Mouse (Mus musculus): ENCODE data around the gene Rrp1b.
"Not testable (repeated sequence)": the region's sequence is repeated elsewhere in the genome, so short reads cannot be mapped to it uniquely, and the experiment has no call there.

Rrp1b gene

DNA sequence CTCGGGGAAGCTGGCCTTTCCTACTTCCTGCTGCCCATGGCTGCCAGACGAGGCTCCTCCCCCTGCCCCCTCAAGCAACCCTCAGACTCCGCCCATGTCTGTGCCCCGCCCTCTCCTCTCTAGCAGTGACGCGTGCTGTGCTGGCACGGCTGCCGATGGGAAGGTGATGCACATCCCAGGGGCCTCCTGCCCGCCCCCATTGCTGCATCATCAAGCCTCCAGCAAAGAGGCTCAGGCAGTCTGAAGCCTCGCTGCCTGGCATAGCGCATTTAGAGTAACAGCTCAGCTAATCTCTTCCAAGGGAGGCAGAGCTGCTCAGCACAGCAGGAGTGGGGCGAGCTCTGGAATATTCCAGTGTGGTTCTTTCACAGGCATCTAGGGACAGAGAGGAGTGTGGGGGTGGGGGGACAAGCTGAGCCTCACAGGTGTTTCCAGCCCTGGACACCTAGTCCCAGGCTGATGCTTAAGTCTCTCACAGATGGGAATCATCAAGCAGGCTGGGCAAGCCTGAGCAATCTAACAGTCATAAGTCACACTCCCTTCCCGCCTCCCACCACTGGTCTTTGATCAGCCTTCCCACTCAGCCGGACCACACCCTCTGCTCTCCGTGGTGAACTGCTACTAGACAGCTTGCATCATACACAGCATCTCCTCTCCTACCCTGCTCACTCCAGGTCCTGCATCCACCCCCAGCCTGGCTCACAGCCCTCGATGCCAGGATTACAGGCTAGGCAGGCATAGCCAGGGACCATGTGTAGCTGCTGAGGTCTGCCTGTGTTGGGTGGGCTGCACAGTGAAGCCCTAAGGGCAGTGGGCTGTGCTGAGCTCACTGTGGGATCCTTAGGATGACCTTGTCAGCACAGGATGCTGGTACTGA, 55.7 kb downstream of the Rrp1b start:
- peak; percentile 28 for DNase-seq

DNA sequence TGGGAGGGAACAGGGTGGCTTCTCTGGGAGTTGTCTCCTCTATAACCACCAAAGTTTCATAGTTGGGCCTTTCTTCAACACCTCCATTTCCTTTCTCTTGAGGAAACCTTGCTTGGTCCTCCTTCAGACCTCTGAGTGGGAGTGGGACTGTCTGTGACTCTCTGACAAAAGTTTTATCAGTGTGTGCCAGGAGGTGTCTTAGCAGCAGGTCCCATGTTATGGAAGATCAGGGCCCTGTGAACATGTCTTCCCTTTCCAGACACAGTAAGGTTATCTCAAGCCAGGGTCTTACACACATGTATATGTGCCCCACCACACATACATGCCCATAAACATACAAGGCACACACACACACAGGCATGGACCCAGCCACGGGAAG, 56.3 kb downstream of the Rrp1b start:
- DNase-seq, result no peak

DNA sequence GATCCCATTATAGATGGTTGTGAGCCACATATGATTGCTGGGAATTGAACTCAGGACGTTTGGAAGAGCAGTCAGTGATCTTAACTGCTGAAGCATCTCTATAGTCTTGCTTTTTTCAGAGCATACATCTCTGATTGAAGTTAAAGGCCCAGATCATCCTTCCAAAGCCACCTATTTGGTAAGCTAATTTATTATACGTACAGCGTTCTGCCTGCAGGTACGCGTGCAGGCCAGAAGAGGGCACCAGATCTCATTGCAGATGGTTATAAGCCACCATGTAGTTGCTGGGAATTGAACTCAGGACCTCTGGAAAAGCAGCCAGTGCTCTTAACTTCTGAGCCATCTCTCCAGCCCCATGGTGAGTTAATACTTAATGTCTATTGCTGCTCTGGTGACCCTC, 57.0 kb downstream of the Rrp1b start:
- no peak for DNase-seq

DNA sequence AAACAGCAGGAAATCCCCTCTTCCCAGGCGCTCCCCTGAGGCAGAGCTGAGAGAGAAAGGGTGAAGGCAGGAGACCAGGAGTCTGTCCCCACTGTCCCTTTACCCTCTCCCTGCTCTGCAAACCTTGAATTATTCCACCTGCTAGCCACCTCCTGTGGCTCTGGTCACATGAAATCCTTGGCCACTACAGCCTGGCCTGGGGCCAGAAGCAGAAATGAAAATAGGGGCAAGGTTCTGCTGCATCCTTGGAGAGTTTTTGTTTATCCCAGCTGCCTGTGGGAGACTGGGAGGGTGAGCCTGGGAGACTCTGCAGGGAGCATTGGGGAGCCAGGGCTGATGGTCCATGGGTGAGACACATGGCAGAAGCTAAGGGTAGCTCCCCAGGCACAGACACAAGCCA, 61.8 kb downstream of the Rrp1b start:
- no peak for DNase-seq

DNA sequence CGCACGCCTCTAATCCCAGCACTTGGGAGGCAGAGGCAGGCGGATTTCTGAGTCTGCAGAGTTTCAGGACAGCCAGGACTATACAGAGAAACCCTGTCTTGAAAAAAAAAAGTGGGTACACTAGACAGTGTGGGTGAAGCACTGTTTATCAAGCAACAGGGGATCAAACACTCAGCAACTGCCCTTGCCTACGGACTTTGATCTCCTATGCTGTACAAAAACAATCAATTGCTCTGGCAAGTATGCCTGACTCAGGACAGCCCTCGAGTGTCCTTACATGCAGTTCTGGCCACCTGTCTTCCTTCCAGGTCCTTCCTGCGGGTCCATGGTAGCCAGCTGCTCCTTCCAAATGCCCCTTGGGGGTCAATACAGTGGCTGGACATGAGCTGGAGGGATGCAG, 63.0 kb downstream of the Rrp1b start:
- DNase-seq, result not testable (repeated sequence)

DNA sequence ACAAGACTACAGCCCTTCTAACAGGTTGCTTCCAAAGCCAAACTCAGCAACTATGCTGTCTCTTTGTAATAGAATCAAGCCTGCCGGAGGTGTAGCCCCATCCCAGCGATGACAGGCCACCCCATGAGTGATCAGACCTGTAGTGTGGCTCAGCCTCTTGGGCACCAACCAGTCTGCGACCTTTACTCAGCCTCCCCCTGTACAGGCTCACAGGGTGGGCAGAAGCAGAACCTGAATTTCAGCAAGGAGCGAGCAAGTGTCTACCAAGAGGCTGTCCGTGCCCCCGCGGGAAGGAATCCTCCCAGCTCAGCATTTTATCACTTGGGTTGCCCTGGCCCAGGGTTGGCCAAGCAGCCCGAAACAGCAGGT, 63.7 kb downstream of the Rrp1b start:
- DNase-seq, result no peak

DNA sequence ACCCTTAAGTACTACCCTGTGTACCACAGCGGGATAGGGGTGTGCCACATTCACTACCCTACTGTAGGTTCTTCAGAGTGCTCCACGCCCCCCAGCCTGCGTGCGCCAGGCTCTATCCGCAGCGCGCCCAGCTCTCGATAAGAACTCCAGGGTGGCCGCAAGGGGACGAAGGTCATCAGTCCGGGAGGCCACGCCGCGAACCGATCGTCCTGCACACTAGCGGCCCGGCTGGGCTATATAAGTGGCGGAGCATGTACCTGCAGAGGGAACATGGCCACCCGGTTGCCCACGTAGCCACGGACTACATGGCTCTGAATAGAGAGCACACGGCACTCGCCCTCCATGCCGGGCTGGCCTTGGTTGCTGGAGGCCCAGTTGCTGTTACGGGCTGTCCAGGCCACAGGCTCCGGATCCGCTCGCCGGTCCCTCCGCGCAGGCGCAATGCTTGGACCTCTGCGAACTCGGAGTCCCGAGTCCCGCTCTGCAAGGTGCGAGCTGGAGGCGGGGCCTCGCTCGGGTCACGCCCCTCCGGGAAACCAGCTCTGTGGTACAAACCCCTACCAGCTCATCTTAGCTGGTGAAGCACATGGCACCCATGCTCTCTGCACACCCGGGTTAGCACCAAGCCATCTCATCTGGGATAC, 64.2 kb downstream of the Rrp1b start:
- peak; percentile 59 for DNase-seq

DNA sequence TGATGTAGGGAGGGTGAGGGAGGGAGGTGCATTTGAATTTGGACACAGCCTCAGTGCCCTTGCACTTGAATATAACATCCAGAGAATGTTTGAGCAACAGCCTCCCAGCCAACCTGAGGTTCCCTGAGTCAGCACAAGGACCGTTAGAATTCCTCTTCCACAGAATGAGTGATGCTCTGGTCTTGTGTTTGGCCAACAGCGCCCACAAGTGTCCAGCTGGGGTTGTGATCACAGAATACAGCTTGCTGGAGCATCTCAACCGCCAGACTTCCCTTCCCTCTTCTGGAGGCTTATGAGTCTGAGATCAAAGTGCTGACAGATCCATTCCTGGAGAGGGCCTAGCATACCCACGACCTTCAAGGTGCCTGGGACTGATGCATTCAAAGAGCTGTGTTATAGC, 67.2 kb downstream of the Rrp1b start:
- no peak for DNase-seq

DNA sequence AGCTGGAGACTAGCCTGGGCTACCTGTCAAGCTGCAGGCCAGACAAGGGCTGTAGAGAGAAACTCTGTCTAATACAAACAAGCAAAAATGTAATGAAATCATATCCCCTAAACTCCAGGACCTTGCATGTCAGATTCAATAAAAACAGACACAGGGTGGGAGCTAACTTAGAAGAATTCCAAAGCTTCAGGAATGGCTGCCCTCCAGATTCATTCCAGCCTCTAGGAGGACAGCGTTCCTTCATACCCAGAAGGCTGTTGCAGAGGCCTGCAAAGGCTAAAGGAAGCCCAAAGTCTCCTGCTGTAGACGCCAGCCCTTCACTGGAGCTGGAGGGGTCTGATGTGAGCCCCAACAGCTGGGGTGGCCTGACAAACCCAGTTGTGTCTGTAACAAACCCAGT, 70.5 kb downstream of the Rrp1b start:
- DNase-seq, result no peak

DNA sequence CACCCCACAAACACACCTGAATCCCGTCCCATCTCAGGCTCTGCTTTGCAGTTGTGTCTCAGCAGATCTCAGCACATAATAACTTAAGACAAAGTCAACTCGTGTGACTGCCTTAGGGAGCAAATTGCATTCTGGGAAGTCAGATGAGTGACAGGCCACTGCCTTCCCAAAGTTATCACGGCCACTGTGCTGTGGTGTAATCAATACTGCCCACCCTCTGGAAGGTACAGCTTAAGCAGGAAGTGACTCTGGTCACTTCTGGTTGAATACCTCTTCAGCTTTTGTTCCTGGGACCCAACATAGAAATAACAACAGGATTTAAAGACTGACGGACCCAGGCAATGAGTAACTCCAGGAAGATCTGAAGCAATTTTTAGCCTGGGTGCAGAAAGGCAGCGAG, 72.0 kb downstream of the Rrp1b start:
- DNase-seq, result no peak

DNA sequence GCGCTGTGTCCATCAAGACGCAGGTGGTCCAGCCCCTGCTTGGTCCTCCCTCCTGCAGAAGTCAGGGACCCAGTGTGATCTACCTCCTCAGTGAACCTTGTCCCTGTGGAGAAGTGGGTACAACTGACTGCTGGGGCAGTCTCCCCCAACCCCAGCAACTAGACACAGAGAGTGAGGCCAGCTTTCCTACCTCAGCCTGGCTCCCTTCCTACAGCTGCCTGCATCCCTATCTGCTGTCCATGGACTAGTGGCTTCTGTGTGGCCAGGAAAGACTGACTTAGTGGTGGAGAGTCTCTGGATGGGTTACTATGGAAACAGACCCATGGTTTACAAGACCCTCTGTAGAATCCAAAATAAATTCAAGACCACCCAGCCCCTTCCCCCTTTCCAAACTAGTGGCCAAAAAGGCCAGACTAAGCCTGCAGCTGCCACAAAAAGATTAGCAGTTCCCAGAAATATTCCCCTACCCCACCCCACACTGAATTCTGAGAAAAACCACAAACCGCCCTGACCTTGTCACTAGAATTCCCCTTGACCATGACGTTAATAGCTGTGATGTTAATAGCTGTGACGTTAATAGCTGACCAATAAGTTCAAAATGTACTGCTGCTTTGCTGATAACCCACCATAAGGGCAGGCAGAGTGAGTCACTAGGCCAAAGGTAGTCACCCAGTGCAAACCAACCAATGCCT, 72.6 kb downstream of the Rrp1b start:
- DNase-seq, result not testable (repeated sequence)

DNA sequence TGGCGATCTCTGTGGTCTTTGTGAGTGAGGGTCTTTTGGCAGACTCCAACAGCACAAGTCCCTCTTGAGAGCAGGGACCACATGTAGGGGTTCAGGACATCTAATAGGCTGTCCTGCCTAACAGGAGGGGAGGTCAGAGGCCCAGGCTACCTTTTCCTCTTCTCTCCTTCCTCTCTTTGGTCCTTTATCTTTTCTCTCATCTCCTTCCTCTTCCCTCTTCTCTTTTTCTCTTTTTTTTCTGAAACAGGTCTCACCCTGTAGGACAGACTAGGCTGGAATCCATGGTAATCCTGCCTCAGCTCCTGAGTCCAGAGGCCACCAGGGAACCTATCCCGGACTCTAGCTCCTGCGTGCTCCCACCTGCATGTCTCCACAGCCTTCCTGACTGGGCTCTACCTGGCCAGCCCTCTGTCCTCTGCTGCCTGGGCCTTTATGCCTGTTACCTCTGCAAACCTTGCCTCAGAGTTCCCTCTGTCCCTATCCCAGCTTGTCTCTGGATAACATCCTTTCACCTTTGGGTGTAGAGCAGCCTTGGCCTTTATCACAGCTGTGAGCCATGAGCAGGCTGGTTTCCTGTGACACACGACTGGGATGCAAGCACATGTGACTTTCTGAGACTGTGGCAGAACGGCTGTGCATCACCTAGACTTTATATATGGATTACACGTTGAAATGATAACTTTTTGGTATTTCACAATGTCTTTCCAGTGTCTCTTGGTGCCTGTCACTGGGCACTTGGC, 73.5 kb downstream of the Rrp1b start:
- DNase-seq, result no peak

DNA sequence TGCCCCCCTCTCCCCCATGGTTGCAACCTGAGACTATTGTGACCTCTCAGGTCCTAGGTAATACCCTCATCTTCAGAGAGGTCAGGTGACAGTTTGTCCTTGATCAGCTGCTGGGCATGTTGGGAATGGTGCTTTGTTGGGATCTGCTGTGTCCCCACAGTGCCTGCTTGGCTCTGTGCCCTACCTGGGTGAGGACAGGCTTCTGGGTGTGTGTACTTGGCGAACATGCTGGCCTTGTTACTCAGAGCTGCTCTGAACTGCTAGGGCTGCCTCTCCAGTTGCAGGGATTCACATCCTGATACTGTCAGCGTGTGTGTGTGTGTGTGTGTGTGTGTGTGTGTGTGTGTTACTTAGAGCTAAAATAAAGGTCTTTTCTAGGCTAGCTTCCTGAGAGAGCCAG, 74.5 kb downstream of the Rrp1b start:
- no peak for DNase-seq

DNA sequence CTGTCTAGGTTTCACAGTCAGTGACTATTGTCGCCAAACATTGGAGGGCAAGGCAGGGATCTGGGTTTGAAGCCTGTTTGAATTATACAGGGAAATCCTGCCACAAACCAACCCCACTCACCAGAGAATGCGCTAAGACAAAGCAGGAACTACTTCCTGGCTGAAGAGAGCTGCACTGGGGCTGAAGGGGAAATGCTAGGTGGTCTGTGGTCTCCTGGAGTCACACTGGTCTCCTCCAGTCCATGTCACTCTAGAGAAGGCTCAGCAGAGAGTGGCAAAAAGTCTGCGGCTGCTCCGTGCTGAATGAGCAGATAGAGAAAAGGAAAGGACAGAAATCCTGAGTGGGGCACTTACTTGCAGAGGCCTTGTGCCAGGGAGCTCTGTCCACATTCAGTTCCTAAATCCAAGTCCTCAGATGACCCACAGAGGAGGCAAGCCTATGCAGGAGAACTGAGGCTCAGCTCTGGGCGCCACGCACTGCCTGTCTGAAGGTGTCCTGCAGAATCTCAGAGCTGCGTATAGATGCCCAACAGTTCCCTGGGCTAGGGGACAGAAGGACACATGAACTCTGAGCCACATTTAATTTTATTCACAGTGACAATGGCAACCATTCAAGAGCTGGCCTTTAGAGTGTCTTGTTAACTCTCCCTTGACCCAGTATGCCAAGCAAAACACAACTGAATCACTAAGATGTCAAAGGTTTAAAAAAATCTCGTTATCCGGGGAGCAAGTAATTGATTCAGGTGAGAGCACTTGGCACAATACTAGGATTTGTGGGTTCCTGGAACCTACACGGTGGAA, 75.3 kb downstream of the Rrp1b start:
- no peak for DNase-seq

Data from cerebellum, adult 9-11 months (tissue).